Mouse (Mus musculus): ENCODE measurements around the gene Hipk2. TPM values are rescaled to one million over a fixed set of nuclear protein-coding genes. Genes with fewer than 3 reads are reported as not detected.

The Hipk2 gene
- total and polyA plus RNA-seq, 3 experiments = 3.9 to 85.1 (median 14.1) TPM

DNA sequence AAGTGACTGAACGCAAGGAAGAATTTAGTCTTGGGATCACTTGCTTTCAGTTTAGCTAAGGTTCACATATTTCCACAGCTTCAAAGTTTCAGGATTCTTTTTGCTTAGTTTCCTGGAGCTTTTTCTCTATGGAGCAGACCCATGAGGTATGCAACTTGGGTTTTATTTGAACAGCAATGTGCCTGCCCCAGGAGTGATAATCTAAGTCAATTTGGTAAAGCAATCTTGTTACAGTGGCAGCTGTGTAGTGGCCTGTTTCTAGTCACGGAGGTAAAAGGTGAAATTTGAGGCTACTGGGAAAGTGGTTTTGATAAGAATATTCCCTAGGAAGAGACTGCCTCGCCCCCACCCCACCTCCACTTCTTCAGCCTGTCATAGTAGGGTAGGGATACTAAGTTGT, 8.5 kb upstream of the Hipk2 start:
- TF ChIP-seq RAD21 (IDR thresholded peaks at IDR 0.05; ENCODE audit: low read depth, low read length) = no peak
- TF ChIP-seq MAX (IDR thresholded peaks at IDR 0.05; ENCODE audit: low read length) = no peak
- TF ChIP-seq JUND (IDR thresholded peaks at IDR 0.05; ENCODE audit: low read depth, low read length) = no peak
- no peak for TF ChIP-seq HCFC1 (IDR thresholded peaks at IDR 0.05; ENCODE audit: low read depth, low read length)
- no peak for TF ChIP-seq TCF12 (IDR thresholded peaks at IDR 0.05; ENCODE audit: low read depth, low read length)
- no peak for TF ChIP-seq CHD2 (IDR thresholded peaks at IDR 0.05; ENCODE audit: low read length)
- no peak for TF ChIP-seq E2F4 (IDR thresholded peaks at IDR 0.05; ENCODE audit: borderline replicate concordance, low read depth, low read length)
- TF ChIP-seq MYC (IDR thresholded peaks at IDR 0.05; ENCODE audit: low read depth, low read length) = no peak
- TF ChIP-seq CTCF (IDR thresholded peaks at IDR 0.05 in 2 of 3, conservative IDR thresholded peaks at IDR 0.05 in 1 of 3; ENCODE audit: control insufficient read depth in 1 of 3, insufficient read depth in 1 of 3, low read depth in 2 of 3, low read length in 3 of 3, poor library complexity in 1 of 3, severe bottlenecking in 1 of 3) = no peak
- TF ChIP-seq ZKSCAN1 (IDR thresholded peaks at IDR 0.05; ENCODE audit: low read depth, low read length) = no peak
- TF ChIP-seq MXI1 (IDR thresholded peaks at IDR 0.05; ENCODE audit: low read depth, low read length) = no peak
- TF ChIP-seq ELF1 (IDR thresholded peaks at IDR 0.05; ENCODE audit: low read depth, low read length) = no peak
- TF ChIP-seq POLR2A (IDR thresholded peaks at IDR 0.05; ENCODE audit: control insufficient read depth in 1 of 2, insufficient read depth in 1 of 2, low read depth in 1 of 2, low read length in 2 of 2, poor library complexity in 1 of 2) = no peak
- no peak for TF ChIP-seq MAFK (IDR thresholded peaks at IDR 0.05; ENCODE audit: borderline replicate concordance, low read depth, low read length)
- no peak for TF ChIP-seq GATA1 (IDR thresholded peaks at IDR 0.05; ENCODE audit: low read depth, low read length)
- TF ChIP-seq ETS1 (IDR thresholded peaks at IDR 0.05; ENCODE audit: low read depth, low read length) = no peak
- no peak for TF ChIP-seq ZMIZ1 (IDR thresholded peaks at IDR 0.05; ENCODE audit: low read depth, low read length)
- no peak for TF ChIP-seq KAT2A (conservative IDR thresholded peaks at IDR 0.05; ENCODE audit: low read depth, low read length)
- Histone ChIP-seq H3K27me3 (ENCODE audit: control insufficient read depth in 1 of 2, insufficient read depth in 2 of 2, low read length in 2 of 2) (no peaks in the 10 kb centered on the region), H3K9me3 (replicated peaks; ENCODE audit: insufficient read depth, low read length) (no peaks in the 10 kb centered on the region), H3K79me2 (ENCODE audit: control insufficient read depth, insufficient read depth, low read length, poor library complexity) (no peaks in the 10 kb centered on the region), H3K36me3 (ENCODE audit: control insufficient read depth in 1 of 2, insufficient read depth in 2 of 2, low read length in 2 of 2) (peaks cover 0 to 24% of the 10 kb centered on the region in 2 experiments; a peak in 2 of 4 replicates), H3K4me1 (ENCODE audit: control insufficient read depth in 1 of 2, insufficient read depth in 2 of 2, low read length in 2 of 2) (peaks cover 7 to 28% of the 10 kb centered on the region in 2 experiments), H3K9ac (ENCODE audit: control insufficient read depth, low read depth, low read length, poor library complexity, severe bottlenecking) (no peak overlapping the region), H3K4me3 (ENCODE audit: control insufficient read depth in 1 of 2, insufficient read depth in 1 of 2, low read depth in 2 of 2, low read length in 2 of 2) (no peak overlapping the region), H3K27ac (ENCODE audit: control insufficient read depth, low read depth, low read length) (no peak overlapping the region)
- DNase-seq (ENCODE audit: low read depth, low spot score) = no peak

DNA sequence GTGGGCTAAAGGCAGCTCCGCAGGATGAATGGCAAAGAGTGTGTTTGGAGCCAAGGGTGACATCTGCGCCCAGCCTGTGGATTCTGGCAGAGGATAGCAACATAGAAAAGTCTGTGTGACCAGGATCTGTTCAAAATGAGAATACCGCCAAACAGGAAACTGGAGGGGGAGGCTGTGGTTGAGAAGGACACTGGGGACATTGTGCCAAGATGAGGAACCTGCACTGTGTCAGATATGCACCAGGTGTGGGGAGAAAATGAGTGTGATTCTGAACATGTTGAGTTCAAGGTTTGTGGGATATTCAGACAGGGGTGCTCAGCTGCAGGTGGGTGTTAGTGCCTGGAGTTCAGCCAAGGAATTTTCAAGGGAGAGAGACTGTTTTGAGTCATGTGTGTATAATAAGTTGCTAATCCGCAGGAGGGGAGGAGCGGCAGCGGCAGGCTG, 6.8 kb upstream of the Hipk2 start:
- Histone ChIP-seq H3K36me3 (ENCODE audit: control insufficient read depth in 1 of 2, insufficient read depth in 2 of 2, low read length in 2 of 2) (peaks cover 0 to 24% of the 10 kb centered on the region in 2 experiments; a peak in 2 of 4 replicates), H3K4me3 (ENCODE audit: control insufficient read depth in 1 of 2, insufficient read depth in 1 of 2, low read depth in 2 of 2, low read length in 2 of 2) (no peak overlapping the region), H3K27ac (ENCODE audit: control insufficient read depth, low read depth, low read length) (no peak overlapping the region), H3K79me2 (ENCODE audit: control insufficient read depth, insufficient read depth, low read length, poor library complexity) (no peaks in the 10 kb centered on the region), H3K27me3 (ENCODE audit: control insufficient read depth in 1 of 2, insufficient read depth in 2 of 2, low read length in 2 of 2) (peaks cover 3 to 4% of the 10 kb centered on the region in 2 experiments), H3K9ac (ENCODE audit: control insufficient read depth, low read depth, low read length, poor library complexity, severe bottlenecking) (no peak overlapping the region), H3K4me1 (ENCODE audit: control insufficient read depth in 1 of 2, insufficient read depth in 2 of 2, low read length in 2 of 2) (peaks cover 7 to 28% of the 10 kb centered on the region in 2 experiments), H3K9me3 (replicated peaks; ENCODE audit: insufficient read depth, low read length) (no peaks in the 10 kb centered on the region)
- TF ChIP-seq POLR2AphosphoS2 (IDR thresholded peaks at IDR 0.05; ENCODE audit: low read length) = no peak
- TF ChIP-seq JUND (IDR thresholded peaks at IDR 0.05; ENCODE audit: low read depth, low read length) = no peak
- peak; percentile 53 for TF ChIP-seq TAL1 (IDR thresholded peaks at IDR 0.05; ENCODE audit: low read length)
- no peak for TF ChIP-seq ZMIZ1 (IDR thresholded peaks at IDR 0.05; ENCODE audit: low read depth, low read length)
- peak; percentile 45 to 52; a peak in 2 of 4 replicates for TF ChIP-seq EP300 (IDR thresholded peaks at IDR 0.05; ENCODE audit: low read depth in 1 of 2, low read length in 2 of 2)
- peak; percentile 40; the same call in 1 of the 2 replicates for TF ChIP-seq TCF12 (IDR thresholded peaks at IDR 0.05; ENCODE audit: low read depth, low read length)
- peak; percentile 48 for DNase-seq (ENCODE audit: low read depth, low spot score)
